Mouse (Mus musculus) hindbrain, embryonic 14.5 days (tissue): Measurements from ENCODE around the gene Foxf2. TPM values are rescaled to one million over a fixed set of nuclear protein-coding genes. Genes with fewer than 3 reads are reported as not detected.
A peak's percentile ranks its signal among the peaks of the same experiment; 100 is the strongest.

ENCODE experiments used
- ATAC-seq: fragments of 200-750 bp; cut with Nextera tagmentation; 2 replicates; pipeline ENCODE4 v1.8.0; 2017; ENCODE audit warnings: moderate number of reproducible peaks, mild to moderate bottlenecking, moderate TSS enrichment, moderate library complexity; ENCODE audit not compliant: low FRiP score
- DNase-seq: peaks from one replicate; pipeline ENCODE4 v3.0.0-alpha.2; 2015; ENCODE audit warnings: low spot score
- H3K27ac ChIP-seq: fragments of 300-500 bp; sonication (generic); 2 replicates; pipeline ENCODE4 v1.5.1; 2014; ENCODE audit warnings: mild to moderate bottlenecking, moderate library complexity
- H3K27me3 ChIP-seq: fragments of 300-500 bp; sonication (generic); 2 replicates; pipeline ENCODE4 v1.6.1; 2014; ENCODE audit warnings: mild to moderate bottlenecking, low read length, mixed read lengths; ENCODE audit not compliant: control insufficient read depth, insufficient read depth
- H3K36me3 ChIP-seq: fragments of 300-500 bp; sonication (generic); replicated peaks from 2 replicates; pipeline ENCODE4 v1.6.1; 2014; ENCODE audit not compliant: control insufficient read depth, insufficient read depth
- H3K4me1 ChIP-seq: fragments of 300-500 bp; sonication (generic); replicated peaks from 2 replicates; pipeline ENCODE4 v1.6.1; 2014; ENCODE audit warnings: antibody characterized with exemption, low read length, mixed read lengths; ENCODE audit not compliant: control insufficient read depth, insufficient read depth
- H3K4me2 ChIP-seq: fragments of 300-500 bp; sonication (generic); replicated peaks from 2 replicates; pipeline ENCODE4 v1.6.1; 2014; ENCODE audit warnings: mild to moderate bottlenecking, moderate library complexity
- H3K4me3 ChIP-seq: fragments of 300-500 bp; sonication (generic); replicated peaks from 2 replicates; pipeline ENCODE4 v1.5.1; 2014; ENCODE audit warnings: mild to moderate bottlenecking, low read length
- H3K9ac ChIP-seq: fragments of 300-500 bp; sonication (generic); 2 replicates; pipeline ENCODE4 v1.6.1; 2014
- H3K9me3 ChIP-seq: fragments of 300-500 bp; sonication (generic); 2 replicates; pipeline ENCODE4 v1.6.1; 2016; ENCODE audit warnings: low read length; ENCODE audit not compliant: control insufficient read depth
- whole genome bisulfite sequencing: fragments of 180-500 bp; shearing (Covaris S2); extraction: QIAGEN DNeasy Blood & Tissue Kit; methylation state at CpG from one replicate; pipeline ENCODE4 v1.1.7; 2014; 5-methylcytosine and 5-hydroxymethylcytosine counted together
- microRNA-seq: library from miRNA; unstranded; fragments of <30 nt; microRNA quantifications from one replicate; pipeline ENCODE4, GENCODE M21; 2016
- polyA plus RNA-seq: library from polyadenylated mRNA; unstranded; fragments of >200 nt; fragmentation: Nextera tagmentation; extraction: Ambion mirVana; gene quantifications from 2 replicates; pipeline ENCODE4 v1.2.1, GENCODE M21; 2014

Gene Foxf2
- polyA plus RNA-seq, 1 experiment from 2014 or later, result 6.2 TPM

- ATAC-seq (peak; percentile 66; the same call in 1 of the 2 replicates), DNase-seq (peak; percentile 94)
- no peaks in the 10 kb centered on the region for H3K9me3 ChIP-seq
- no peaks in the 10 kb centered on the region for H3K4me1 ChIP-seq
- H3K9ac ChIP-seq, result no peak overlapping the region
- no peak overlapping the region for H3K27ac ChIP-seq
- H3K27me3 ChIP-seq, result no peaks in the 10 kb centered on the region
- 9% methylated on average over 3 of the region's 3 CpGs for WGBS
- H3K4me3 ChIP-seq, result no peak overlapping the region
- H3K36me3 ChIP-seq, result no peaks in the 10 kb centered on the region
- H3K4me2 ChIP-seq, result no peak overlapping the region
These were observed 33.3 kb downstream of the Foxf2 start for GRCm38 (mm10) chr13:31658963-31659362.

DNA sequence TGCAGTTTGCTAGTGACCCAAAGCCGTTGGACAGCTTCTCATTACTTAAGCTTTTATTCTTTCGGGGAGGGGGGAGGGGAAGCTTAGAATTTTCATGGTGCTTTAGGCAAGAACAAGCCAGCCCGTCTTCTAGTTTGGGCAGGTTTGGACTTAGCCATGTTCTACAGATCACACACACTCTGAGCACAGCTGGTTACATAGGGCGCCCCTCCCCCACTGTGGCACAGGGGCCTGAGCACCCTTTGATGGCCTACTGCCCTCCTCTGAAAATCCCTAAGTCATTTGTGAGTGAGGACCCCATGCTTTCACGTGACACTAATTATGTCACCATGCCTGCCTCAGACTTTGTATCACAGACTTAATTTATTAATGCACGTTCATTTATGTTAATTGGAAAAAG is 35.6 kb downstream of the Foxf2 start:
- no peaks in the 10 kb centered on the region for H3K36me3 ChIP-seq
- no peak overlapping the region for H3K4me3 ChIP-seq
- ATAC-seq, result no peak
- DNase-seq, result no peak
- H3K27ac ChIP-seq, result no peak overlapping the region
- no peak overlapping the region for H3K4me2 ChIP-seq
- H3K27me3 ChIP-seq, result no peaks in the 10 kb centered on the region
- no peak overlapping the region for H3K9ac ChIP-seq
- H3K9me3 ChIP-seq, result no peaks in the 10 kb centered on the region
- H3K4me1 ChIP-seq, result no peaks in the 10 kb centered on the region
- WGBS, result 59% methylated on average over 6 of the region's 6 CpGs

DNA sequence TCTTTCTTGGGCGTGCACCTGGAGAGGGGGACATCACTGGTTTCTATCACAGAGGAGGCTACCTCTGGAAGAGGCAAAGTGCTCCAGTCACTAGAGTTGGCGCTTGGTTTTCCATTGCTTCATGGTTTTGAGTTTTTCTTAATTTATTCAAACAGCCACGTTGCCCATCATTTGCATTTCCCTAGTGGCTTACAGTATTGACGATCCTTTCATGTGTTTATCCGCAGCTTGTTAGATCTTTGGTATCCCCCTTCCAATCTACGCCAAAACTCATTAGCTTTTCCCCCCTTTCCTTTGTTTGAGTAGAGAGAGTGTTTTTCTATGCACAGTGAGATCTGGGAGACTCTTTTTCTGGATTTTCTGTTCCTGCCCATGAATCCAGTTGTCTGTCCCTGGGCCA is 39.8 kb downstream of the Foxf2 start:
- Histone ChIP-seq H3K27ac (no peak overlapping the region), H3K9ac (no peak overlapping the region), H3K27me3 (no peaks in the 10 kb centered on the region), H3K9me3 (no peaks in the 10 kb centered on the region), H3K4me2 (no peak overlapping the region), H3K4me3 (no peak overlapping the region), H3K36me3 (no peaks in the 10 kb centered on the region), H3K4me1 (no peaks in the 10 kb centered on the region)
- DNase-seq (no peak), ATAC-seq (no peak)
- WGBS, result 58% methylated on average over 6 of the region's 6 CpGs

DNA sequence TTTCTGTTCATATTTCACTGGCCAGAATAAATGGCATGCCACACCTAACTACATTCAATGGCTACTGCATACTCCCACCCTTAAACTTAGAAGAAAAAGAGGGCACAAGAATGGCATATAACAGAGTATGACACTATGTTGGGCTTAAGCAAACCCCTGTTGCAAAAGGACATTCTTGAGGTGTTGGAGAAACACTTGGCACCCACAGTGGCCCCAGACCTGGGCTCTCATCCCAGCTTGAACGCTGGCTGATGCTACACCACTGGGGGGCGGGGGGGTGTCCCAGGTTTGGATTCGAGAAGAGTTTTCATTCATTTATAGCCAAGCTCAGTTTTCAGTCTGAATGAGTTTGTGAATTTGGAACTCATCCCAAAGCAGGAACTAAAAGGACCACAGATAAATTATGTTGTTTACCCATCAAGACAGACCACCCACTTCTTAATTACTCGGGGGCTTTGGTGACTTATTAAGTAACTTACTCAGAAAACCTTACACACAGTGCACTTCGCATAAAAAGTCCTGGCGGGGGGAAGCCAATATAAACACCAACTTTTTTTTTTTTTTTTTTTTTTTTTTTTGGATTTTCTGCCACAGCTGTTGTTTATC is 42.4 kb downstream of the Foxf2 start:
- H3K4me1 ChIP-seq, result no peaks in the 10 kb centered on the region
- H3K36me3 ChIP-seq, result no peaks in the 10 kb centered on the region
- H3K27me3 ChIP-seq, result no peaks in the 10 kb centered on the region
- no peak overlapping the region for H3K9ac ChIP-seq
- H3K9me3 ChIP-seq, result no peaks in the 10 kb centered on the region
- H3K4me3 ChIP-seq, result no peak overlapping the region
- DNase-seq (no peak), ATAC-seq (no peak)
- H3K4me2 ChIP-seq, result no peak overlapping the region
- 67% methylated on average over 6 of the region's 6 CpGs for WGBS
- no peak overlapping the region for H3K27ac ChIP-seq

GRCm38 (mm10) chr13:31672093-31672492 is 46.5 kb downstream of the Foxf2 start:
- DNase-seq (no peak), ATAC-seq (peak; percentile 53; the same call in 1 of the 2 replicates)
- no peaks in the 10 kb centered on the region for H3K4me1 ChIP-seq
- H3K36me3 ChIP-seq, result no peaks in the 10 kb centered on the region
- no peaks in the 10 kb centered on the region for H3K9me3 ChIP-seq
- H3K4me3 ChIP-seq, result no peak overlapping the region
- 68% methylated on average over 3 of the region's 3 CpGs for WGBS
- no peak overlapping the region for H3K4me2 ChIP-seq
- no peak overlapping the region for H3K27ac ChIP-seq
- H3K9ac ChIP-seq, result no peak overlapping the region
- H3K27me3 ChIP-seq, result no peaks in the 10 kb centered on the region

Small RNA genes lying within 50 kb of the gene (microRNA-seq; reads per million reads assigned to microRNA genes)
- not detected for gene Gm27516

Other genes starting within 250 kb of the Foxf2 start
- gene Foxq1, start 69.7 kb upstream of the Foxf2 start, polyA plus RNA-seq, result 2.9 and 3.1 TPM in 2 replicates
- not detected in 2 replicates for gene A530084C06Rik, start 66.5 kb upstream of the Foxf2 start, polyA plus RNA-seq
- gene Foxc1, start 180.8 kb downstream of the Foxf2 start, polyA plus RNA-seq, result 2.3 and 2.9 TPM in 2 replicates